Mouse (Mus musculus) thymus, adult 2 months (tissue): ENCODE results near the gene Gm3752. TPM values are rescaled to one million over a fixed set of nuclear protein-coding genes. Genes with fewer than 3 reads are reported as not detected.
"Not testable (repeated sequence)": the region's sequence is repeated elsewhere in the genome, so short reads cannot be mapped to it uniquely, and the experiment has no call there.

ENCODE experiments used
- DNase-seq: peaks from one replicate; pipeline ENCODE4 v3.0.0; 2021
- H3K27ac ChIP-seq: fragments of 200-500 bp; 2 replicates; pipeline ENCODE4 v1.5.1; 2012; ENCODE audit warnings: low read length, control low read depth; ENCODE audit not compliant: control insufficient read depth, insufficient read depth
- H3K27me3 ChIP-seq: fragments of 200-500 bp; 2 replicates; pipeline ENCODE4 v1.6.1; 2012; ENCODE audit warnings: mild to moderate bottlenecking, low read length, moderate library complexity, mixed read lengths; ENCODE audit not compliant: control insufficient read depth, insufficient read depth
- H3K36me3 ChIP-seq: fragments of 200-500 bp; 2 replicates; pipeline ENCODE4 v1.6.1; 2012; ENCODE audit warnings: mild to moderate bottlenecking, low read length, moderate library complexity; ENCODE audit not compliant: control insufficient read depth, insufficient read depth
- H3K4me1 ChIP-seq: fragments of 200-500 bp; replicated peaks from 2 replicates; pipeline ENCODE4 v1.6.1; 2012; ENCODE audit warnings: low read length; ENCODE audit not compliant: control insufficient read depth, insufficient read depth
- H3K4me3 ChIP-seq: fragments of 200-500 bp; 2 replicates; pipeline ENCODE4 v1.5.1; 2012; ENCODE audit warnings: mild to moderate bottlenecking, low read length, control low read depth, moderate library complexity; ENCODE audit not compliant: control insufficient read depth, insufficient read depth
- WGBS: fragments of 180-500 bp; shearing (Covaris S2); methylation state at CpG from one replicate; pipeline ENCODE4 v1.1.7; 2018; 5-methylcytosine and 5-hydroxymethylcytosine counted together
- polyA plus RNA-seq: library from polyadenylated mRNA; depleted of rRNA; stranded (reverse); fragments of >200 nt; gene quantifications from 2 replicates; pipeline ENCODE4 v1.2.3, GENCODE M21; 2012; rRNA removed

Gene Gm3752
- not detected in 2 replicates for polyA plus RNA-seq

GRCm38 (mm10) chr14:7483662-7484061 is at the start of gene Gm3752:
Gm3752 (minus strand) TSS chr14:7483762.
- H3K4me1 ChIP-seq, H3K27me3 ChIP-seq, H3K4me3 ChIP-seq, H3K27ac ChIP-seq, H3K36me3 ChIP-seq, DNase-seq: not testable (repeated sequence)
- 85% methylated on average over 1 of the region's 3 CpGs for WGBS

GRCm38 (mm10) chr14:7488731-7489130 is 5.2 kb upstream of the Gm3752 start:
- not testable (repeated sequence) for H3K27me3 ChIP-seq, H3K36me3 ChIP-seq, H3K4me1 ChIP-seq, H3K4me3 ChIP-seq, DNase-seq, H3K27ac ChIP-seq
- under 1% methylated on average over 13 of the region's 18 CpGs for WGBS

- not testable (repeated sequence) for DNase-seq, H3K4me3 ChIP-seq, H3K4me1 ChIP-seq, H3K27ac ChIP-seq, H3K36me3 ChIP-seq, H3K27me3 ChIP-seq
- WGBS, result no CpG with 5 or more reads among the region's 2 CpGs
These were observed 32.7 kb downstream of the Gm3752 start, which contains the start of gene Gm3755 for GRCm38 (mm10) chr14:7450817-7451216. Gm3755 (minus strand) TSS chr14:7450917.

- H3K4me1 ChIP-seq, DNase-seq, H3K27me3 ChIP-seq, H3K4me3 ChIP-seq, H3K36me3 ChIP-seq, H3K27ac ChIP-seq: not testable (repeated sequence)
- 82% methylated on average over 2 of the region's 2 CpGs for WGBS
These were observed 61.1 kb downstream of the Gm3752 start for GRCm38 (mm10) chr14:7422496-7422895.

Other genes with a start within 250 kb of the Gm3752 start
- gene Gm3727, start 219.0 kb downstream of the Gm3752 start, polyA plus RNA-seq, result not detected in 2 replicates
- gene Gm3739, start 168.7 kb downstream of the Gm3752 start, polyA plus RNA-seq, result 0.24 and 0.57 TPM in 2 replicates
- not detected in 2 replicates for gene Gm5797, start 151.4 kb downstream of the Gm3752 start, polyA plus RNA-seq
- gene Gm8374, start 118.6 kb downstream of the Gm3752 start, polyA plus RNA-seq, result not detected in 2 replicates
- gene Gm3755, start 32.8 kb downstream of the Gm3752 start, polyA plus RNA-seq, result not detected in 2 replicates
- gene Gm3558, start 84.8 kb upstream of the Gm3752 start, polyA plus RNA-seq, result 0.09 TPM in 1 of 2 replicates, not detected in the other
- not detected in 2 replicates for gene Gm10338, start 111.8 kb upstream of the Gm3752 start, polyA plus RNA-seq
- not detected in 2 replicates for gene Gm10128, start 160.2 kb upstream of the Gm3752 start, polyA plus RNA-seq